Mouse (Mus musculus): ENCODE measurements around the gene Hibadh.

Hibadh gene

GRCm38 (mm10) chr6:52638471-52639185, 1.6 kb downstream of the Hibadh start:
- no peak for DNase-seq

- DNase-seq = no peak
These were observed 2.9 kb downstream of the Hibadh start for GRCm38 (mm10) chr6:52637337-52637736.

- no peak for DNase-seq
These were observed 4.8 kb downstream of the Hibadh start for GRCm38 (mm10) chr6:52635395-52635794.

- no peak for DNase-seq
These were observed 9.6 kb downstream of the Hibadh start for GRCm38 (mm10) chr6:52630625-52631024.

- no peak for DNase-seq
These were observed 11.0 kb downstream of the Hibadh start for GRCm38 (mm10) chr6:52629180-52629579.

GRCm38 (mm10) chr6:52626735-52627134, 13.5 kb downstream of the Hibadh start:
- DNase-seq = no peak

- no peak for DNase-seq
These were observed 16.4 kb downstream of the Hibadh start for GRCm38 (mm10) chr6:52623741-52624140.

- no peak for DNase-seq
These were observed 18.3 kb downstream of the Hibadh start for GRCm38 (mm10) chr6:52621731-52622480.

GRCm38 (mm10) chr6:52620090-52620489, 20.1 kb downstream of the Hibadh start:
- DNase-seq = no peak

- DNase-seq = no peak
These were observed 30.4 kb downstream of the Hibadh start for GRCm38 (mm10) chr6:52609626-52610352.

GRCm38 (mm10) chr6:52608121-52608520, 32.1 kb downstream of the Hibadh start:
- no peak for DNase-seq

GRCm38 (mm10) chr6:52606746-52607347, 33.3 kb downstream of the Hibadh start:
- no peak for DNase-seq

- no peak for DNase-seq
These were observed 38.2 kb downstream of the Hibadh start for GRCm38 (mm10) chr6:52601706-52602642.

GRCm38 (mm10) chr6:52601117-52601516, 39.1 kb downstream of the Hibadh start:
- DNase-seq = peak; percentile 12 to 28

- DNase-seq = no peak
These were observed 45.4 kb downstream of the Hibadh start for GRCm38 (mm10) chr6:52594752-52595151.

- no peak for DNase-seq
These were observed 53.6 kb downstream of the Hibadh start for GRCm38 (mm10) chr6:52586564-52586963.

GRCm38 (mm10) chr6:52584383-52584782, 55.8 kb downstream of the Hibadh start:
- peak; percentile 9 to 11 for DNase-seq

- DNase-seq = no peak
These were observed 59.1 kb downstream of the Hibadh start for GRCm38 (mm10) chr6:52581081-52581480.

GRCm38 (mm10) chr6:52578322-52578721, 61.9 kb downstream of the Hibadh start:
- no peak for DNase-seq

- DNase-seq = peak; percentile 14 to 22
These were observed 62.9 kb downstream of the Hibadh start for GRCm38 (mm10) chr6:52577270-52577669.

GRCm38 (mm10) chr6:52568706-52569105, 71.5 kb downstream of the Hibadh start:
- no peak for DNase-seq

Measured in cerebellum, adult 18-20 months (tissue).